Mouse (Mus musculus): ENCODE measurements around the gene Pax5. TPM values are rescaled to one million over a fixed set of nuclear protein-coding genes. Genes with fewer than 3 reads are reported as not detected.

Gene Pax5
- polyA plus RNA-seq, 1 experiment from 2014 or later = 0.54 TPM

GRCm38 (mm10) chr4:44507861-44508260, 202.4 kb downstream of the Pax5 start:
- Histone ChIP-seq H3K27ac (ENCODE audit: low read length) (no peak overlapping the region), H3K9me3 (replicated peaks; ENCODE audit: control insufficient read depth, low read length) (no peaks in the 10 kb centered on the region), H3K4me2 (ENCODE audit: low read depth, low read length) (no peak overlapping the region), H3K36me3 (ENCODE audit: control insufficient read depth, insufficient read depth) (no peaks in the 10 kb centered on the region), H3K4me1 (ENCODE audit: control insufficient read depth, low read depth, low read length) (no peaks in the 10 kb centered on the region), H3K27me3 (ENCODE audit: control insufficient read depth, insufficient read depth, low read depth, low read length) (no peaks in the 10 kb centered on the region; the same call in 1 of the 2 replicates), H3K9ac (ENCODE audit: low read depth, low read length) (no peak overlapping the region), H3K4me3 (ENCODE audit: low read depth, low read length) (no peak overlapping the region)
- no peak for ATAC-seq (ENCODE audit: low read depth)
- WGBS (ENCODE audit: insufficient replicate concordance) = 50% methylated on average over 14 of the region's 14 CpGs

- Histone ChIP-seq H3K9ac (ENCODE audit: low read depth, low read length) (no peak overlapping the region), H3K4me2 (ENCODE audit: low read depth, low read length) (no peak overlapping the region)
- 56% methylated on average over 7 of the region's 7 CpGs for WGBS (ENCODE audit: insufficient replicate concordance)
Observed at GRCm38 (mm10) chr4:44504998-44505397, 205.3 kb downstream of the Pax5 start.

GRCm38 (mm10) chr4:44502196-44502867, 208.0 kb downstream of the Pax5 start:
- Histone ChIP-seq H3K27ac (ENCODE audit: low read length) (no peak overlapping the region), H3K4me3 (ENCODE audit: low read depth, low read length) (no peak overlapping the region), H3K9ac (ENCODE audit: low read depth, low read length) (no peak overlapping the region), H3K4me2 (ENCODE audit: low read depth, low read length) (no peak overlapping the region), H3K9me3 (replicated peaks; ENCODE audit: control insufficient read depth, low read length) (no peaks in the 10 kb centered on the region), H3K4me1 (ENCODE audit: control insufficient read depth, low read depth, low read length) (no peaks in the 10 kb centered on the region), H3K36me3 (ENCODE audit: control insufficient read depth, insufficient read depth) (no peaks in the 10 kb centered on the region), H3K27me3 (ENCODE audit: control insufficient read depth, insufficient read depth, low read depth, low read length) (no peaks in the 10 kb centered on the region)
- 52% methylated on average over 9 of the region's 9 CpGs for WGBS (ENCODE audit: insufficient replicate concordance)
- ATAC-seq (ENCODE audit: low read depth) = no peak

More at GRCm38 (mm10) chr4:44504998-44505397, 205.3 kb downstream of the Pax5 start:
- no peak overlapping the region for H3K27ac ChIP-seq (ENCODE audit: low read length)
- no peaks in the 10 kb centered on the region; the same call in 1 of the 2 replicates for H3K27me3 ChIP-seq (ENCODE audit: control insufficient read depth, insufficient read depth, low read depth, low read length)
- no peak overlapping the region for H3K4me3 ChIP-seq (ENCODE audit: low read depth, low read length)
- no peaks in the 10 kb centered on the region for H3K9me3 ChIP-seq (replicated peaks; ENCODE audit: control insufficient read depth, low read length)
- no peak for ATAC-seq (ENCODE audit: low read depth)
- H3K36me3 ChIP-seq (ENCODE audit: control insufficient read depth, insufficient read depth) = no peaks in the 10 kb centered on the region
- no peaks in the 10 kb centered on the region for H3K4me1 ChIP-seq (ENCODE audit: control insufficient read depth, low read depth, low read length)

- H3K27ac ChIP-seq (ENCODE audit: low read length) = no peak overlapping the region
- no peaks in the 10 kb centered on the region for H3K27me3 ChIP-seq (ENCODE audit: control insufficient read depth, insufficient read depth, low read depth, low read length)
- H3K4me1 ChIP-seq (ENCODE audit: control insufficient read depth, low read depth, low read length) = no peaks in the 10 kb centered on the region
- no peak for ATAC-seq (ENCODE audit: low read depth)
- 56% methylated on average over 5 of the region's 5 CpGs for WGBS (ENCODE audit: insufficient replicate concordance)
- no peaks in the 10 kb centered on the region for H3K9me3 ChIP-seq (replicated peaks; ENCODE audit: control insufficient read depth, low read length)
- no peak overlapping the region for H3K4me2 ChIP-seq (ENCODE audit: low read depth, low read length)
- no peak overlapping the region for H3K9ac ChIP-seq (ENCODE audit: low read depth, low read length)
- H3K4me3 ChIP-seq (ENCODE audit: low read depth, low read length) = no peak overlapping the region
- no peaks in the 10 kb centered on the region for H3K36me3 ChIP-seq (ENCODE audit: control insufficient read depth, insufficient read depth)
Observed at GRCm38 (mm10) chr4:44498156-44498555, 212.1 kb downstream of the Pax5 start.

GRCm38 (mm10) chr4:44495836-44496235, 214.5 kb downstream of the Pax5 start:
- no peaks in the 10 kb centered on the region for H3K36me3 ChIP-seq (ENCODE audit: control insufficient read depth, insufficient read depth)
- no peaks in the 10 kb centered on the region for H3K27me3 ChIP-seq (ENCODE audit: control insufficient read depth, insufficient read depth, low read depth, low read length)
- 47% methylated on average over 2 of the region's 2 CpGs for WGBS (ENCODE audit: insufficient replicate concordance)
- no peaks in the 10 kb centered on the region for H3K4me1 ChIP-seq (ENCODE audit: control insufficient read depth, low read depth, low read length)
- no peak overlapping the region for H3K4me3 ChIP-seq (ENCODE audit: low read depth, low read length)
- no peaks in the 10 kb centered on the region for H3K9me3 ChIP-seq (replicated peaks; ENCODE audit: control insufficient read depth, low read length)
- ATAC-seq (ENCODE audit: low read depth) = no peak
- no peak overlapping the region for H3K4me2 ChIP-seq (ENCODE audit: low read depth, low read length)
- no peak overlapping the region for H3K9ac ChIP-seq (ENCODE audit: low read depth, low read length)
- H3K27ac ChIP-seq (ENCODE audit: low read length) = no peak overlapping the region

- Histone ChIP-seq H3K36me3 (ENCODE audit: control insufficient read depth, insufficient read depth) (no peaks in the 10 kb centered on the region), H3K27ac (ENCODE audit: low read length) (no peak overlapping the region), H3K9ac (ENCODE audit: low read depth, low read length) (no peak overlapping the region), H3K4me3 (ENCODE audit: low read depth, low read length) (no peak overlapping the region), H3K27me3 (ENCODE audit: control insufficient read depth, insufficient read depth, low read depth, low read length) (no peaks in the 10 kb centered on the region), H3K4me2 (ENCODE audit: low read depth, low read length) (no peak overlapping the region), H3K4me1 (ENCODE audit: control insufficient read depth, low read depth, low read length) (no peaks in the 10 kb centered on the region), H3K9me3 (replicated peaks; ENCODE audit: control insufficient read depth, low read length) (no peaks in the 10 kb centered on the region)
- no peak for ATAC-seq (ENCODE audit: low read depth)
- WGBS (ENCODE audit: insufficient replicate concordance) = 44% methylated on average over 6 of the region's 6 CpGs
Observed at GRCm38 (mm10) chr4:44493756-44494155, 216.5 kb downstream of the Pax5 start.

GRCm38 (mm10) chr4:44490872-44491271, 219.4 kb downstream of the Pax5 start:
- H3K36me3 ChIP-seq (ENCODE audit: control insufficient read depth, insufficient read depth) = no peaks in the 10 kb centered on the region

GRCm38 (mm10) chr4:44488702-44489101, 221.6 kb downstream of the Pax5 start:
- Histone ChIP-seq H3K9me3 (replicated peaks; ENCODE audit: control insufficient read depth, low read length) (no peaks in the 10 kb centered on the region), H3K4me1 (ENCODE audit: control insufficient read depth, low read depth, low read length) (no peaks in the 10 kb centered on the region), H3K4me3 (ENCODE audit: low read depth, low read length) (no peak overlapping the region), H3K9ac (ENCODE audit: low read depth, low read length) (no peak overlapping the region), H3K27me3 (ENCODE audit: control insufficient read depth, insufficient read depth, low read depth, low read length) (no peaks in the 10 kb centered on the region), H3K27ac (ENCODE audit: low read length) (no peak overlapping the region), H3K36me3 (ENCODE audit: control insufficient read depth, insufficient read depth) (no peaks in the 10 kb centered on the region), H3K4me2 (ENCODE audit: low read depth, low read length) (no peak overlapping the region)
- ATAC-seq (ENCODE audit: low read depth) = no peak
- 51% methylated on average over 8 of the region's 8 CpGs for WGBS (ENCODE audit: insufficient replicate concordance)

More at GRCm38 (mm10) chr4:44490872-44491271, 219.4 kb downstream of the Pax5 start:
- no peaks in the 10 kb centered on the region for H3K9me3 ChIP-seq (replicated peaks; ENCODE audit: control insufficient read depth, low read length)
- ATAC-seq (ENCODE audit: low read depth) = no peak
- H3K27me3 ChIP-seq (ENCODE audit: control insufficient read depth, insufficient read depth, low read depth, low read length) = no peaks in the 10 kb centered on the region
- no peak overlapping the region for H3K4me2 ChIP-seq (ENCODE audit: low read depth, low read length)
- no peak overlapping the region for H3K4me3 ChIP-seq (ENCODE audit: low read depth, low read length)
- H3K9ac ChIP-seq (ENCODE audit: low read depth, low read length) = no peak overlapping the region
- WGBS (ENCODE audit: insufficient replicate concordance) = 55% methylated on average over 6 of the region's 6 CpGs
- H3K4me1 ChIP-seq (ENCODE audit: control insufficient read depth, low read depth, low read length) = no peaks in the 10 kb centered on the region
- no peak overlapping the region for H3K27ac ChIP-seq (ENCODE audit: low read length)

GRCm38 (mm10) chr4:44488219-44488618, 222.1 kb downstream of the Pax5 start:
- Histone ChIP-seq H3K4me1 (ENCODE audit: control insufficient read depth, low read depth, low read length) (no peaks in the 10 kb centered on the region), H3K27ac (ENCODE audit: low read length) (no peak overlapping the region), H3K9me3 (replicated peaks; ENCODE audit: control insufficient read depth, low read length) (no peaks in the 10 kb centered on the region), H3K9ac (ENCODE audit: low read depth, low read length) (no peak overlapping the region), H3K27me3 (ENCODE audit: control insufficient read depth, insufficient read depth, low read depth, low read length) (no peaks in the 10 kb centered on the region), H3K36me3 (ENCODE audit: control insufficient read depth, insufficient read depth) (no peaks in the 10 kb centered on the region), H3K4me2 (ENCODE audit: low read depth, low read length) (no peak overlapping the region), H3K4me3 (ENCODE audit: low read depth, low read length) (no peak overlapping the region)
- no peak for ATAC-seq (ENCODE audit: low read depth)
- WGBS (ENCODE audit: insufficient replicate concordance) = 56% methylated on average over 8 of the region's 8 CpGs
